Mouse (Mus musculus): Measurements from ENCODE around the gene Itfg2.

Itfg2 gene

DNA sequence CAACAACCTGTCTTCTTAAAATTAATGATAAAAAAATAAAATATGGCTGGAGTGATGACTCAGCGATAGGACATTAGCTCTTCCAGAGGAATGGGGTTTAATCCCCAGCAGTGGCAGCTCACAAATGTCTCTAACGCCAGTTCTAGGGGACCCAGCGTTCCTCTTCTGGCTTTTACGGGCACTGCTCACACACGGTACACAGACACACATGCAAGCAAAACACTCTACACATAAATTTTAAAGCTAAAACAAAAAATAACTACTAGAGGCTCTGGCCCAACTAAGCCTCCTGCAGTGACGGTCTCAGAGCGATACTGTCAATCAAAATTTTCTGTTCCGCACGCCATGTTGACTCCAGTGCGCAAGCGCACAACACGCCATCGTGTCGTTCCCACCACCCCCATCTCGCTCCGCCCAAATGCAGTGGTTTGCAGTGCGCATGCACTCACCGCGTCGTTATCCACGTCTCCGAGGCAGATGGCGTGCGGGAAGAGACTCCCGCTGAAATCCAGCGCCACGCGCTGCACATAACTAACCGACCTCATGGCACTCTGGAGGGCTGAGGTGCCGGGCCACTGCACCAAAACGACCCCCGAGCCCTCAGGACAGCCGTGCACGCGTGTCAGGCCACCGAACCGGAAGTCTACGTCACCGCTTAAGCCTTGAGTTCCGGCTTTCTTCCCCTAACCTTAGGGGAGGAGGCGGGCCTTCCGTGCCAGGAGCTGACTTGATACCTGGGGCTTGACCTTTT is at the start of gene Itfg2:
Itfg2 (minus strand) TSS at position 663 of the 751 bp plus-strand sequence.
- DNase-seq (ENCODE audit: low spot score) = peak; percentile 96

- no peak for DNase-seq (ENCODE audit: low spot score)
Measured at GRCm38 (mm10) chr6:128474112-128474511, 49.4 kb upstream of the Itfg2 start.

DNA sequence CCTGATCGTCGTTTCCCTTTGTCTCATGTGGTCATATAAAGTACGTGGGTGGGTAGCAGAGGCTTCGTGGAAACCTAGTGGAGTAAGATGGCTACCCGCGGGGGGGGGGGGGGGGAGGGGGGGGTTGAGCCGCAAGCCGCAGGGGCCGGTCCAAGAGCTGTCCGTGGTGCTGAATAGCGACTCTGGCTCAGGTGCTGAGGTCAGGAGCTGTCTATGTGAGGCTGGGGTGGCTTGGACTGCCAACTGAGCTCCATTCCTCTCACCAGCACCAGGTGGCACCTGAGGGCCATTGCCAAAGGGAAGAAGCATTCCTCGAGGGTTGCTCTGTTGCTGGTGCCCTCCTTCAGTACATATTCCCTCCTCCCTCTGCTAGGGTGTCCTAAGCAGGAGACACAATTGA is 44.7 kb upstream of the Itfg2 start:
- DNase-seq (ENCODE audit: low spot score) = no peak

- DNase-seq (ENCODE audit: low spot score) = no peak
Measured at GRCm38 (mm10) chr6:128467298-128467697, 42.6 kb upstream of the Itfg2 start.

DNA sequence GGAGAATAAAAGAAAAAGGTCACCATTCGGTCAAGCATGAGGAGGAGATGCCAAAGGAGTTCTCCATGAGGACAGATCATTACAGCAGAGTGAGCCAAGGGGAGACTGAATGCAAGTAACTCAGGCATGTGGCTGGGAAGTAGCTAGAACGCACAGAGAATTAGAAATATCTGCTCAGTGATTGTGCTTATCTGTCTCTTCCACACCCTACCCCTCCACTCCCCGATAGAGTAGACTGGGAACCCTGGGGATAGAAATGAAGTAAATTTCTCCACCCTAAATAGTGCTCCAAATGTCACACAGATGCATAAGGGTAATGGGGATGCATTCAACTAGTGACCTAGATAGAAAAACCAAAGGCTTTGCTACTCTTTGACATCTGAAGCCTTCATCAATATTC is 41.8 kb upstream of the Itfg2 start:
- no peak for DNase-seq (ENCODE audit: low spot score)

GRCm38 (mm10) chr6:128466043-128466442 is 41.3 kb upstream of the Itfg2 start:
- no peak for DNase-seq (ENCODE audit: low spot score)

GRCm38 (mm10) chr6:128464996-128465395 is 40.3 kb upstream of the Itfg2 start:
- no peak for DNase-seq (ENCODE audit: low spot score)

DNA sequence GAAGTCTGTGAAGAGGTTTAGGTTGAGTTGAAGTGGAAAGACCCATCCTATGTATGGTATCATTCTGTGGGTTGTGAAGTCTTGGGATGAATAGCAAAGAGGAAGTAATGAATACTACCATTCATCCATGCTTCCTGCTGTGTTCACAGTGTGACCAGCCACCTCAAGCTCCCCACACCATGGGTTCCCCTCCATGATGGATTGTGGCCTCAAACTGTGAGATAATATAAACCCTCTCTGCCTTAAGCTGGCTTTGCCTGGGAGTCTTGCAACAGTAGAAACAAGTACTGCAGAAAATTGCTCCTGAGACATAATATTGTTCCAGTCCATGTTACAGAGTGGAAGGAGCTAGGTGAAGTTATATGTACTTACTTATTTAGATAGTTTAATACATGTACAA is 36.9 kb upstream of the Itfg2 start:
- no peak for DNase-seq (ENCODE audit: low spot score)

DNA sequence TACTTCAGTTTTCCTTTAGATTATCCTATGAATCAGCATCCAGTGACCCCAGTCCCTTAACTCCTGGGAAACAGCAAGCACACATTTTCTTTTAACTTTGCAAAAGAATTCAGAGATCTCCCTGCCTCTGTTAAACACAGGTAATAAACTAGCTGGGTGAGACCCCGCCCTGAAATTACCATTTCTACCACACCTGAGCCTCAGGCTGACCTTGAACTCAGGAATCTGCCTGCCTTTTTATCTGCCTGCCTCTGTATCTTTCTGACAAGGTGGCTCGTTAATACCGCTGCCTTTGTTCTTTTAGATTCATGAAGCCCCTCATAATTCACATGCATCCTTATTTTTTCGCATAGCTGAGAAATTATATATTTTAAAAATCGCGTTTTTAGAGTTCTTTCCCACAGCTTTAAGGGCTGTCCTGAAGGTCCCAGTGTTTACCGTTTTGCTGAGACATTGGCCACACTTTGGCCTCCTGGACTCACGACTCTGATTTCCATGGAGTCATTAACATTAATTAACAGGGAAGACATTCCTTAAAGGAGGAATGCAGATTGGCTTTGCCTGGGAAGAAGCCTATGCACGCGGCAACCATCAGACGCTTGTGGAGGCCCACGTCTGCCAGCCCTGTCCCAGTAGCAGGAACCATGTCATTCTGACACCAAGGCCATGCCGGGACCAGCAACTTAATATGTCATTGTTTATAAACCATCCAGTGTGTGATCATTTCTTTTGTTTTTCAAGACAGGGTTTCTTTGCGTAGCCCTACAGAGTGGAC is 36.2 kb upstream of the Itfg2 start:
- no peak for DNase-seq (ENCODE audit: low spot score)

DNA sequence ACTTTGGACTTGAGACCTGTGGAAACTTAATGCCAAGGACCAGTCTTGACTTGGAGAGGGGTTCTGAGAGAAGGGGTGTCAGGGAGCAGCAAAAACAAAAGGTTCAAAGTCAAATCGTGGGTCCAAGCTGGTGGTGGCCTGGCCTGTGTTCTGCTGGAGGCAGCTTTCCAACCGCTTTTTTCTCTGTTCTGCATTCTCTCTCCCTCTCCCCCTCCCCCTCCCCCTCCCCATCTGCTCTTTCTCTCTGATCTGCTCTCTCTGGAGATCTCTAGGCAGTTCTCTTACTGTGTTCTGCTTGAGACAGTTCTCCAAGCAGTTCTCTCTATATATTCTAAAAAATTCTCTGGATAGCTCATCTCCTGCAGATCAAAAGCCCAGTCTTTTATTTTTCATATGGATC is 35.6 kb upstream of the Itfg2 start:
- no peak for DNase-seq (ENCODE audit: low spot score)

GRCm38 (mm10) chr6:128457186-128457585 is 32.5 kb upstream of the Itfg2 start:
- DNase-seq (ENCODE audit: low spot score) = no peak

DNA sequence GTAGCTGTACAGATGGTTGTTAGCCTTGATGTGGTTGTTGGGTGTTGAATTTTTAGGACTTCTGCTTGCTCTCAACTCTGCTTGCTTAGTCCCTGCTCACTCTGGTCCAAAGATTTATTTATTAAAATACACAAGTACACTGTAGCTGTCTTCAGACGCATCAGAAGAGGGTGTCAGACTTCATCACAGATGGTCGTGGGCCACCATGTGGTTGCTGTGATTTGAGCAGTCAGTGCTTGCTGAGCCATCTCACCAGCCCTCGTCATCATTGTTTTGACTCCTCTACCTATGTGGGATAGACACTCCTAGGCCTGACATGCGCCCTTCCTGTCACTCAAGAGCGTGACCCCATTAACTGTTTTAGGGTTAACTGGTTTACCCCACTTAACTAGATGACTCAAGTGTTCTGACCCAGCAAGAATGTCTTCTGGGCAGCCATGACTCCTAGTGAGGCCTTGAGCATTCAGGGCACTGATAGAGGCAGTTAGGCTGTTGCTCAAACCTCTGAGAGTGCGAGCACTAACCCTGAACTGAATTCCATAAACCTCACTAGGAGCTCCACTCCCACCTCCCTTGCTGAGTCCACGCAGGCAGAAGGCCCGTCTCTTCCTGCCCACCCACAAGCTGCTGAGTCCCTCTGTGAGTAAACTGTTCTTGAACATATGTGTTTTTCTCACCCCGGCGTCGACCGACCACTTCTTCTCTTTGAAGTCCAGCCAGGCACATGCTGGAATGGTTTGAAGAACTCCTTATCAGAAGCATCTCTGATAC is 31.3 kb upstream of the Itfg2 start:
- no peak for DNase-seq (ENCODE audit: low spot score)

DNA sequence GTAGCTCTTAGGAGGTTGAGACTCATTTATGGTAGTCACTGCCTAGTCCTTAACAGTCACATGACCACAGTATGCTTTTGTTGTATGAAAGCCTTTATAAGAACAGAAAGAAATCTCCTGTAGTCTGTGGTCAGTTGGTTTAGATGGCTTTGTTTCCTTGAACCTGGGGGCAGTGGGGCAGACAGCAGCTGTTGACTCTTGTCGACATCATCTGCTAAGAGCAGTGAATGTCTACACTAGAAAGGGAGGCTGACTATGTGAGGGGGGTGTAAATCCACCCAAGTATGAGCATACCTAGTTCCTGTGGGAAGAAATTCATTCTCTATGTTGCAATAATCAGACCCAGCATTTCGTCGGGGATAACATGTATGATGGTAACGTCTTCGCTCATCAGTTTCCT is 22.3 kb upstream of the Itfg2 start:
- no peak for DNase-seq (ENCODE audit: low spot score)

GRCm38 (mm10) chr6:128445761-128446535 is 21.2 kb upstream of the Itfg2 start:
- DNase-seq (ENCODE audit: low spot score) = no peak

GRCm38 (mm10) chr6:128440238-128440637 is 15.5 kb upstream of the Itfg2 start:
- no peak for DNase-seq (ENCODE audit: low spot score)

GRCm38 (mm10) chr6:128438871-128439341 is 14.2 kb upstream of the Itfg2 start:
- DNase-seq (ENCODE audit: low spot score) = peak; percentile 11

DNA sequence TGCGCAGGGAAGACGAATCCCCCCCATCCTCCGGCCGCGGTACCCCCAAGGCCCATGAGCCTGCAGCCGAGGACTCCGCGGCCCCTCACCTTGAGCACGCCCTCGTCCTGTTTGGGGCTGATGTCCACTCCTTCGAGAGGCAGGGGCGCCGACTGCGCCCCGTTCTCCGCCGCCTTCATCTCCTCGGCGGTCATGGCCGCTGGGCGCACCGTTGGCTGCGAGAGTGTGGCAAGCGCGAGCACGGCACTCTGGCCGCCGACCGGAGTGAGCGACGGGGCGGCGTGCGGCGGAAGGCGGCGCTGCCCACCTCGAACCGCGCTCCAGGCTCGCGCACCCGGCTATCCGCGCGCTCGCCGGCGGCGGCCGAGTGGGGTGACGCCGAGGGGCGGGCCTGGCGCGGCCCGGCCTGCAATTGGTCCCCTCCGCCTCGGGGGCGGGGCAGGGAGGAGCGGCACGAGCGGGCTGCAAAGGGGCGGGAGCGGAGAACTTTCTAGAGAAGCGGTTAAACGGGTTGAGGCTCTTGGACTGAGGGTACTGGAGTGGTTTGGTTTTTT is 13.7 kb upstream of the Itfg2 start, which contains the start of gene Fkbp4:
Fkbp4 (minus strand) TSS at position 361 of the 554 bp plus-strand sequence.
- DNase-seq (ENCODE audit: low spot score) = peak; percentile 93

DNA sequence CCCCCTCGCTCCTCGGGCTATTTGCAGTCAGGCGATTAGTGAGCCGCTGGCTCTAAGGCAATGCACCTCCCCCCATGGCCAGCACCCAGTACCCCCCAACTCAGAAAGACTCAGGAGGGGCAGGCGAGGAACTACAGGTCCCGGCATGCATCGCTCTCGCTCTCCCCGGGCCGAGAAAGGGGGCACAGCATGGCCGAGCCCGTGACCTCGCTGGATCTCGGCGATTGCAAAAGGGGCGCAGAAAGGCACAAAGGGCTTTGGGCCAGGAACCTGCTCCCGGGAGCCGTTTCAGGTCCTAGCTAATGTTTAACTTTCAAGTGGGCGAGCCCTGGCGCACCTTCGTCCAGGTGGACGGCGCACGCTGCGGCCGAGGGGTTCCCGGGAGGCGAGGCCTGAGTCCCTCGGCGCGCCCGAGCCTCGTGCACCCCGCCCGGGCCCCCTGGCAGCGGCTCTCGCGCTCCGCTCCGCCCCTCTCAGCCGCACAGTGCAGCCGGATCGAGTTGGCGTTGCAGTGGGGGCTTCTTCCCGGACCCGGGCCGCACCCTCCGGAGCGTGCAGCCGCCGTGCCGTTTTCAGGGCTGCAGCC is 13.1 kb upstream of the Itfg2 start:
- DNase-seq (ENCODE audit: low spot score) = peak; percentile 21

- DNase-seq (ENCODE audit: low spot score) = no peak
Measured at GRCm38 (mm10) chr6:128437288-128437687, 12.6 kb upstream of the Itfg2 start.

DNA sequence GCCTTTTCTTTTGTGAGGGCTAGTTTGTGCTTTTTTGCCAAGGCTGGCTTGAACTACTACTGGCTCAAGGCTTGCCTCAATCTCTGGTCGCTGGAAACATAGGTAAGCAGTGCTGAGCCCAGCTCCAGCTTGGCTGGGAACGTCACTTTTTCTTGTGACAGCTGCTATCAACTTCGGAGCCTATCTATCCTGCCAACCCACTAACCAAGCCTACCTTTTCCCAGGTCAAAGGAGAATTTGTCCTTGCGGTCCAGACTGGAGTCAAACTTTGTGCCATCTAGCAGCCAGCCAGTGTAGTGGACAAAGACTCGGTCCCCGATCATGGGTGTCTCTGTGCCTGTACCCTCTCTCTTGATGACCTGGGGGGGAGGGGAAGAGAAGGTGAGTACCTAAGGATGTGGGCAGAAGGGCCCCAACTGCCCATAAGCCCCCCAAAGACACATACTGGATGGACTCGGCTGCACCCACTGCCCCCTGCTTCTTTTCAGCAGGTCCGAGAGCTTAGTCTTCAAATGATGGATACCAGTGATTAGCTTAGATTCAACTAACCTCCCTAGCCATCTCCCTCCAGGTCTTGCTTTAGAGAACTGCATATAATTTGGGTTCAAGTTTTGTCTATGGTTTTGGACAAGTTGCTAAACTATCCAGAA is 11.8 kb upstream of the Itfg2 start:
- DNase-seq (ENCODE audit: low spot score) = no peak
